Mouse (Mus musculus) CH12.LX (cell line): ENCODE measurements around the gene Celf2. TPM values are rescaled to one million over a fixed set of nuclear protein-coding genes. Genes with fewer than 3 reads are reported as not detected.
A peak's percentile ranks its signal among the peaks of the same experiment; 100 is the strongest.

Source experiments
- DNase-seq: peaks from one replicate; pipeline ENCODE4 v3.0.0-alpha.2; 2013; ENCODE audit errors: extremely low read depth
- H3K27ac ChIP-seq: 2 replicates; pipeline ENCODE4 v1.5.1; 2012; ENCODE audit warnings: low read depth, mild to moderate bottlenecking, control low read depth, moderate library complexity; ENCODE audit not compliant: insufficient read depth
- H3K27me3 ChIP-seq: replicated peaks from 2 replicates; pipeline ENCODE3; 2012; ENCODE audit warnings: inconsistent platforms
- H3K36me3 ChIP-seq, 2 experiments: replicated peaks in 1 of 2; 2 replicates each; pipeline versions ENCODE3 to v1.6.1; 2012; ENCODE audit warnings: inconsistent platforms in 1 of 2, low read length in 1 of 2, mild to moderate bottlenecking in 1 of 2, mixed read lengths in 1 of 2, moderate library complexity in 1 of 2; ENCODE audit not compliant: control insufficient read depth in 1 of 2, insufficient read depth in 1 of 2
- H3K4me1 ChIP-seq, 2 experiments: 2 replicates each; pipeline ENCODE4 v1.6.1; 2012; ENCODE audit warnings: inconsistent platforms in 1 of 2, moderate library complexity in 1 of 2; ENCODE audit not compliant: insufficient read depth in 2 of 2, control insufficient read depth in 1 of 2
- H3K4me2 ChIP-seq: 2 replicates; pipeline ENCODE4 v1.6.1; 2012; ENCODE audit warnings: low read depth, mild to moderate bottlenecking, control low read depth; ENCODE audit not compliant: poor library complexity, insufficient read depth, severe bottlenecking
- H3K4me3 ChIP-seq, 3 experiments: fragments of 150-350 bp in 1 of 3; sonication (generic) in 1 of 3; replicated peaks in 1 of 3; 2 replicates each; pipeline versions ENCODE3 to v1.5.1; 2011 to 2012; ENCODE audit warnings: low read depth in 2 of 3, low read length in 2 of 3, mild to moderate bottlenecking in 2 of 3, moderate library complexity in 2 of 3, control low read depth in 1 of 3, improper control_type of control experiment in 1 of 3, inconsistent platforms in 1 of 3, mixed read lengths in 1 of 3; ENCODE audit not compliant: poor library complexity in 1 of 3
- H3K79me2 ChIP-seq: replicated peaks from 2 replicates; pipeline ENCODE4 v1.6.1; 2012; ENCODE audit warnings: mild to moderate bottlenecking, moderate library complexity; ENCODE audit not compliant: control insufficient read depth, poor library complexity, insufficient read depth, severe bottlenecking; ENCODE audit errors: extremely low read depth
- H3K9ac ChIP-seq: 2 replicates; pipeline ENCODE4 v1.6.1; 2012; ENCODE audit warnings: low read depth, mild to moderate bottlenecking, control low read depth, moderate library complexity; ENCODE audit not compliant: insufficient read depth
- H3K9me3 ChIP-seq: replicated peaks from 2 replicates; pipeline ENCODE3; 2012; ENCODE audit warnings: low read length, inconsistent platforms, mixed read lengths
- BHLHE40 ChIP-seq: IDR thresholded peaks from 2 replicates; pipeline ENCODE4 v1.6.1; 2011; ENCODE audit warnings: mild to moderate bottlenecking, low read depth, low read length, improper control_type of control experiment
- CHD1 ChIP-seq: IDR thresholded peaks from 2 replicates; pipeline ENCODE4 v1.6.1; 2012; ENCODE audit warnings: low read depth, low read length, improper control_type of control experiment, inconsistent platforms
- CHD2 ChIP-seq: IDR thresholded peaks from 2 replicates; pipeline ENCODE4 v1.6.1; 2011; ENCODE audit warnings: low read length, improper control_type of control experiment
- CTCF ChIP-seq, 2 experiments: IDR thresholded peaks in 1 of 2; conservative IDR thresholded peaks in 1 of 2; 2 replicates each; pipeline ENCODE4 v1.5.1; 2011 to 2012; ENCODE audit warnings: low read depth in 2 of 2, low read length in 2 of 2, improper control_type of control experiment in 1 of 2, inconsistent platforms in 1 of 2, mild to moderate bottlenecking in 1 of 2, moderate library complexity in 1 of 2
- E2F4 ChIP-seq: IDR thresholded peaks from 2 replicates; pipeline ENCODE4 v1.6.1; 2011; ENCODE audit warnings: low read depth, low read length, improper control_type of control experiment; ENCODE audit not compliant: insufficient replicate concordance
- ELF1 ChIP-seq: IDR thresholded peaks from 2 replicates; pipeline ENCODE4 v1.6.1; 2014; ENCODE audit warnings: low read depth, mild to moderate bottlenecking, inconsistent platforms, low read length, improper control_type of control experiment
- EP300 ChIP-seq: IDR thresholded peaks from 2 replicates; pipeline ENCODE4 v1.6.1; 2011; ENCODE audit warnings: low read length, improper control_type of control experiment
- ETS1 ChIP-seq: conservative IDR thresholded peaks from 2 replicates; pipeline ENCODE4 v1.6.1; 2012; ENCODE audit warnings: low read depth, mild to moderate bottlenecking, inconsistent platforms, low read length, improper control_type of control experiment, moderate library complexity
- GABPA ChIP-seq: IDR thresholded peaks from 2 replicates; pipeline ENCODE4 v1.6.1; 2012; ENCODE audit warnings: low read depth, low read length, improper control_type of control experiment, inconsistent platforms; ENCODE audit not compliant: insufficient replicate concordance
- HCFC1 ChIP-seq: IDR thresholded peaks from 2 replicates; pipeline ENCODE4 v1.6.1; 2012; ENCODE audit warnings: low read depth, mild to moderate bottlenecking, inconsistent platforms, low read length, improper control_type of control experiment
- IRF4 ChIP-seq: IDR thresholded peaks from 2 replicates; pipeline ENCODE4 v1.6.1; 2014; ENCODE audit warnings: low read depth, mild to moderate bottlenecking, inconsistent platforms, low read length, improper control_type of control experiment
- JUN ChIP-seq: IDR thresholded peaks from 2 replicates; pipeline ENCODE4 v1.6.1; 2011; ENCODE audit warnings: low read depth, mild to moderate bottlenecking, low read length, improper control_type of control experiment, moderate library complexity; ENCODE audit not compliant: insufficient read depth
- JUND ChIP-seq: conservative IDR thresholded peaks from 2 replicates; pipeline ENCODE4 v1.6.1; 2011; ENCODE audit warnings: low read depth, low read length, improper control_type of control experiment
- MAFK ChIP-seq: IDR thresholded peaks from 2 replicates; pipeline ENCODE4 v1.6.1; 2011; ENCODE audit warnings: low read length, improper control_type of control experiment; ENCODE audit not compliant: insufficient replicate concordance
- MAX ChIP-seq: IDR thresholded peaks from 2 replicates; pipeline ENCODE4 v1.6.1; 2011; ENCODE audit warnings: low read length, improper control_type of control experiment
- MAZ ChIP-seq: IDR thresholded peaks from 2 replicates; pipeline ENCODE4 v1.6.1; 2012; ENCODE audit warnings: low read depth, mild to moderate bottlenecking, inconsistent platforms, low read length, improper control_type of control experiment, moderate library complexity
- MEF2A ChIP-seq: IDR thresholded peaks from 2 replicates; pipeline ENCODE4 v1.6.1; 2014; ENCODE audit warnings: low read depth, mild to moderate bottlenecking, inconsistent platforms, low read length, improper control_type of control experiment, borderline replicate concordance
- MXI1 ChIP-seq: IDR thresholded peaks from 2 replicates; pipeline ENCODE4 v1.6.1; 2011; ENCODE audit warnings: mild to moderate bottlenecking, low read depth, low read length, improper control_type of control experiment
- MYC ChIP-seq: IDR thresholded peaks from 2 replicates; pipeline ENCODE4 v1.6.1; 2011; ENCODE audit warnings: low read depth, mild to moderate bottlenecking, improper control_type of control experiment, low read length
- NRF1 ChIP-seq: IDR thresholded peaks from 2 replicates; pipeline ENCODE4 v1.6.1; 2014; ENCODE audit warnings: low read depth, mild to moderate bottlenecking, inconsistent platforms, low read length, improper control_type of control experiment, moderate library complexity
- PAX5 ChIP-seq: IDR thresholded peaks from 2 replicates; pipeline ENCODE4 v1.6.1; 2012; ENCODE audit warnings: low read length, inconsistent platforms, mixed read lengths
- POLR2A ChIP-seq: IDR thresholded peaks from 2 replicates; pipeline ENCODE4 v1.6.1; 2011; ENCODE audit warnings: low read depth, mild to moderate bottlenecking, improper control_type of control experiment, low read length
- POLR2AphosphoS2 ChIP-seq: IDR thresholded peaks from 2 replicates; pipeline ENCODE4 v1.6.1; 2011; ENCODE audit warnings: low read depth, low read length, improper control_type of control experiment
- RAD21 ChIP-seq: IDR thresholded peaks from 2 replicates; pipeline ENCODE4 v1.6.1; 2011; ENCODE audit warnings: low read depth, mild to moderate bottlenecking, low read length, improper control_type of control experiment, moderate library complexity
- RCOR1 ChIP-seq: conservative IDR thresholded peaks from 2 replicates; pipeline ENCODE4 v1.6.1; 2012; ENCODE audit warnings: low read depth, mild to moderate bottlenecking, inconsistent platforms, low read length, improper control_type of control experiment
- SIN3A ChIP-seq: IDR thresholded peaks from 2 replicates; pipeline ENCODE4 v1.6.1; 2012; ENCODE audit warnings: low read length, improper control_type of control experiment, inconsistent platforms
- SMC3 ChIP-seq: IDR thresholded peaks from 2 replicates; pipeline ENCODE4 v1.6.1; 2011; ENCODE audit warnings: low read depth, low read length, improper control_type of control experiment
- TBP ChIP-seq: conservative IDR thresholded peaks from 2 replicates; pipeline ENCODE4 v1.6.1; 2011; ENCODE audit warnings: low read depth, low read length, improper control_type of control experiment
- TCF12 ChIP-seq: IDR thresholded peaks from 2 replicates; pipeline ENCODE4 v1.6.1; 2014; ENCODE audit warnings: low read depth, mild to moderate bottlenecking, inconsistent platforms, low read length, improper control_type of control experiment
- UBTF ChIP-seq: IDR thresholded peaks from 2 replicates; pipeline ENCODE4 v1.6.1; 2012; ENCODE audit warnings: low read depth, mild to moderate bottlenecking, inconsistent platforms, low read length, improper control_type of control experiment, moderate library complexity
- USF1 ChIP-seq: IDR thresholded peaks from 2 replicates; pipeline ENCODE4 v1.6.1; 2014; ENCODE audit warnings: low read depth, mild to moderate bottlenecking, inconsistent platforms, low read length, improper control_type of control experiment
- USF2 ChIP-seq: conservative IDR thresholded peaks from 2 replicates; pipeline ENCODE4 v1.6.1; 2011; ENCODE audit warnings: low read depth, low read length, improper control_type of control experiment
- ZC3H11A ChIP-seq: IDR thresholded peaks from 2 replicates; pipeline ENCODE4 v1.6.1; 2012; ENCODE audit warnings: low read depth, mild to moderate bottlenecking, inconsistent platforms, low read length, improper control_type of control experiment
- ZKSCAN1 ChIP-seq: IDR thresholded peaks from 2 replicates; pipeline ENCODE4 v1.6.1; 2012; ENCODE audit warnings: low read depth, inconsistent platforms, low read length, improper control_type of control experiment, borderline replicate concordance
- ZMIZ1 ChIP-seq: IDR thresholded peaks from 2 replicates; pipeline ENCODE4 v1.6.1; 2012; ENCODE audit warnings: low read depth, mild to moderate bottlenecking, inconsistent platforms, low read length, improper control_type of control experiment
- ZNF384 ChIP-seq: IDR thresholded peaks from 2 replicates; pipeline ENCODE4 v1.6.1; 2012; ENCODE audit warnings: low read depth, low read length, improper control_type of control experiment, inconsistent platforms
- dilution Hi-C: fragments of 300-500 bp; cut with MboI; formaldehyde crosslinking; loops from 2 replicates; pipeline ENCODE4 v1.14.3; 2020; ENCODE audit warnings: low sequenced_read_pairs; ENCODE audit not compliant: extremely low pct_unique_long_range_greater_than_20kb, extremely low pct_ligation_motif_present
- in situ Hi-C: fragments of 300-500 bp; cut with MboI; formaldehyde crosslinking; loops from 3 replicates; pipeline ENCODE4 v1.14.3; 2019; ENCODE audit warnings: low sequenced_read_pairs, low pct_ligation_motif_present, low pct_unique_long_range_greater_than_20kb, mixed read lengths
- polyA plus RNA-seq: library from polyadenylated mRNA; unstranded; fragments of >175 nt; gene quantifications from 2 replicates; pipeline ENCODE4 v1.2.1, GENCODE M21; 2012; ENCODE audit warnings: low read depth; ENCODE audit not compliant: insufficient read length
- total RNA-seq, 2 experiments: library from RNA; depleted of rRNA; stranded (reverse); fragments of 300-350 nt in 1 of 2; fragments of >200 nt in 1 of 2; gene quantifications; 2 replicates each; pipeline ENCODE4 v1.2.3; 2012 to 2014

Gene Celf2
- total and polyA plus RNA-seq, 3 experiments = 51.0 to 143 (median 103) TPM

GRCm38 (mm10) chr2:6558303-6559254 lies 950.8 kb downstream of the Celf2 start:
- peak overlapping the region; percentile 94 for H3K27ac ChIP-seq
- peak overlapping the region; percentile 33 for H3K9ac ChIP-seq
- no peaks in the 10 kb centered on the region for H3K9me3 ChIP-seq
- H3K27me3 ChIP-seq = no peaks in the 10 kb centered on the region
- H3K79me2 ChIP-seq = peaks cover 12% of the 10 kb centered on the region; the same call in 1 of the 2 replicates
- peaks cover 32 to 90% of the 10 kb centered on the region in 2 experiments for H3K4me1 ChIP-seq
- H3K4me2 ChIP-seq = peak overlapping the region; percentile 18; the same call in 1 of the 2 replicates
- in situ Hi-C loops (loop anchor here (10.0 to 25.0 kb wide), 2 partner anchors 124 to 346 kb away; partner anchors contain the start of gene Echdc3), dilution Hi-C loops (no loop called here)
- no peak for DNase-seq
- peaks cover 36 to 60% of the 10 kb centered on the region in 2 experiments for H3K36me3 ChIP-seq
- peak overlapping the region in 1 of 3 experiments; percentile 20 for H3K4me3 ChIP-seq
- TF ChIP-seq MAFK (no peak), HCFC1 (no peak), CTCF (conservative IDR thresholded peaks at IDR 0.05 in 1 of 2, IDR thresholded peaks at IDR 0.05 in 1 of 2; ENCODE audit: low read depth in 2 of 2, low read length in 2 of 2) (no peak), BHLHE40 (peak; percentile 94), RCOR1 (peak; percentile 48; the same call in 1 of the 2 replicates), IRF4 (0 out of 2 replicates have a peak, but pooled peaks have one; percentile 2), SMC3 (no peak), EP300 (no peak), ZNF384 (no peak; the same call in 1 of the 2 replicates), MXI1 (peak; percentile 82), MEF2A (no peak; the same call in 1 of the 2 replicates), JUND (no peak), CHD1 (peak; percentile 95), JUN (no peak), MYC (0 out of 2 replicates have a peak, but pooled peaks have one; percentile 70), NRF1 (no peak), SIN3A (no peak; the same call in 1 of the 2 replicates), ZC3H11A (no peak), ELF1 (no peak), POLR2AphosphoS2 (peak; percentile 33; the same call in 1 of the 2 replicates), RAD21 (no peak), GABPA (no peak), TCF12 (no peak; the same call in 1 of the 2 replicates), USF1 (no peak), TBP (no peak), E2F4 (no peak), UBTF (0 out of 2 replicates have a peak, but pooled peaks have one; percentile 32), ZKSCAN1 (no peak), USF2 (peak; percentile 34; the same call in 1 of the 2 replicates), POLR2A (no peak; the same call in 1 of the 2 replicates), ZMIZ1 (peak; percentile 52; the same call in 1 of the 2 replicates), ETS1 (0 out of 2 replicates have a peak, but pooled peaks have one; percentile 22), MAX (peak; percentile 91), MAZ (0 out of 2 replicates have a peak, but pooled peaks have one; percentile 42), PAX5 (no peak), CHD2 (no peak)
